9 mouse cellular contexts compared by ENCODE assay signal in genomic region chr2:93873449-93874226, GRCm38 (mm10). TPM values are rescaled to one million over a fixed set of nuclear protein-coding genes. Genes with fewer than 3 reads are reported as not detected.
A peak's percentile ranks its signal among the peaks of the same experiment; 100 is the strongest.
DNase-seq lines count a peak whose midpoint lies in the region; ATAC-seq and TF ChIP-seq lines count a peak whose summit lies in the region.
"Had no signal": no experiment of that assay in that cellular context is flagged by ENCODE, and none has a peak within 500 bp of the region (broad histone marks: within the 10 kb centered on the region; RNA-seq: fewer than 3 reads in every experiment).

No protein-coding gene starts in this region.

- H3K9ac ChIP-seq in CH12.LX (ENCODE audit: insufficient read depth, low read depth) = no peak overlapping the region
- H3K9ac ChIP-seq in forebrain, embryonic 13.5 days = no peak overlapping the region
- H3K9ac ChIP-seq in midbrain, embryonic 11.5 days (ENCODE audit: low read length) = no peak overlapping the region

- TF ChIP-seq CTCF in CH12.LX (conservative IDR thresholded peaks at IDR 0.05 in 1 of 2, IDR thresholded peaks at IDR 0.05 in 1 of 2; ENCODE audit: low read depth in 2 of 2, low read length in 2 of 2) (no peak), E14TG2a.4 (conservative IDR thresholded peaks at IDR 0.05; ENCODE audit: low read length) (no peak)

- no peak for TF ChIP-seq EP300 in CH12.LX (IDR thresholded peaks at IDR 0.05; ENCODE audit: low read length)

- H3K4me2 ChIP-seq in CH12.LX (ENCODE audit: insufficient read depth, low read depth, poor library complexity, severe bottlenecking) = peak overlapping the region; percentile 18
- H3K4me2 ChIP-seq in forebrain, embryonic 13.5 days = no peak overlapping the region
- no peak overlapping the region for H3K4me2 ChIP-seq in midbrain, embryonic 11.5 days

- TF ChIP-seq POLR2A in CH12.LX (IDR thresholded peaks at IDR 0.05; ENCODE audit: low read depth, low read length) = no peak

- H3K36me3 ChIP-seq in CH12.LX (replicated peaks in 1 of 2; ENCODE audit: control insufficient read depth in 1 of 2, insufficient read depth in 1 of 2, low read length in 1 of 2) (no peaks in the 10 kb centered on the region), E14TG2a.4 (ENCODE audit: insufficient read depth, low read length) (no peaks in the 10 kb centered on the region)
- no peaks in the 10 kb centered on the region for H3K36me3 ChIP-seq in forebrain, embryonic 13.5 days (ENCODE audit: poor library complexity, severe bottlenecking)
- H3K36me3 ChIP-seq in midbrain, embryonic 11.5 days (ENCODE audit: control insufficient read depth, insufficient read depth, low read length) = no peaks in the 10 kb centered on the region

- no peaks in the 10 kb centered on the region for H3K79me2 ChIP-seq in CH12.LX (replicated peaks; ENCODE audit: control insufficient read depth, extremely low read depth, insufficient read depth, poor library complexity, severe bottlenecking)

- no peaks in the 10 kb centered on the region for H3K9me3 ChIP-seq in CH12.LX (replicated peaks; ENCODE audit: low read length)
- no peaks in the 10 kb centered on the region for H3K9me3 ChIP-seq in E14TG2a.4 (ENCODE audit: low read length)
- no peaks in the 10 kb centered on the region for H3K9me3 ChIP-seq in forebrain, embryonic 13.5 days (replicated peaks)
- no peaks in the 10 kb centered on the region for H3K9me3 ChIP-seq in midbrain, embryonic 11.5 days (ENCODE audit: control insufficient read depth, low read length)

- H3K4me1 ChIP-seq in CH12.LX (ENCODE audit: control insufficient read depth in 1 of 2, insufficient read depth in 2 of 2) = peaks cover 21 to 22% of the 10 kb centered on the region in 2 experiments
- peaks cover 82% of the 10 kb centered on the region for H3K4me1 ChIP-seq in E14TG2a.4 (replicated peaks; ENCODE audit: low read depth, low read length)
- H3K4me1 ChIP-seq in forebrain, embryonic 13.5 days = peaks cover 33% of the 10 kb centered on the region
- H3K4me1 ChIP-seq in midbrain, embryonic 11.5 days (ENCODE audit: control insufficient read depth, insufficient read depth, low read length) = no peaks in the 10 kb centered on the region

- no peak overlapping the region for H3K27ac ChIP-seq in CH12.LX (ENCODE audit: insufficient read depth, low read depth)
- peak overlapping the region; percentile 12; the same call in 1 of the 2 replicates for H3K27ac ChIP-seq in forebrain, embryonic 13.5 days
- no peak overlapping the region; the same call in 1 of the 2 replicates for H3K27ac ChIP-seq in midbrain, embryonic 11.5 days (ENCODE audit: low read depth, low read length)
- H3K27ac ChIP-seq: macrophage had no signal

- 27% methylated on average over 12 of the region's 12 CpGs for WGBS in forebrain, embryonic 13.5 days
- 19% methylated on average over 12 of the region's 12 CpGs for WGBS in midbrain, embryonic 11.5 days

- dilution Hi-C loops in CH12.LX (cut with MboI; ENCODE audit: extremely low pct_ligation_motif_present, extremely low pct_unique_long_range_greater_than_20kb, low sequenced_read_pairs) = no loop called here

- peak; percentile 66 for DNase-seq in CH12.LX (ENCODE audit: extremely low read depth)
- DNase-seq in midbrain, embryonic 11.5 days (ENCODE audit: low spot score, missing footprints) = no peak
- DNase-seq in frontal cortex, postnatal 14 days (ENCODE audit: low spot score in 2 of 2) = no peak
- DNase-seq in layer of hippocampus, adult 11-12 months (ENCODE audit: low spot score) = no peak
- no peak for DNase-seq in natural killer cell, adult 2 months (ENCODE audit: low spot score in 2 of 2)

- peak; percentile 29 for ATAC-seq in forebrain, embryonic 13.5 days
- peak; percentile 33; the same call in 1 of the 2 replicates for ATAC-seq in midbrain, embryonic 11.5 days (ENCODE audit: low FRiP score)

- in situ Hi-C loops in CH12.LX (cut with MboI; ENCODE audit: low pct_ligation_motif_present, low pct_unique_long_range_greater_than_20kb, low sequenced_read_pairs) = loop anchor here (25.0 kb wide), 1 partner anchor 414 kb away; no protein-coding TSS in a partner anchor

- no peak for TF ChIP-seq RAD21 in CH12.LX (IDR thresholded peaks at IDR 0.05; ENCODE audit: low read depth, low read length)

- H3K4me3 ChIP-seq in CH12.LX (replicated peaks in 1 of 3; ENCODE audit: low read depth in 2 of 3, low read length in 2 of 3, poor library complexity in 1 of 3) = no peak overlapping the region
- peak overlapping the region; percentile 43; the same call in 1 of the 2 replicates for H3K4me3 ChIP-seq in E14TG2a.4 (replicated peaks; ENCODE audit: low read length)
- H3K4me3 ChIP-seq in forebrain, embryonic 13.5 days = no peak overlapping the region
- H3K4me3 ChIP-seq in midbrain, embryonic 11.5 days (ENCODE audit: low read depth, low read length) = no peak overlapping the region

- H3K27me3 ChIP-seq in CH12.LX (replicated peaks) = no peaks in the 10 kb centered on the region
- H3K27me3 ChIP-seq in E14TG2a.4 (ENCODE audit: insufficient read depth, low read length) = no peaks in the 10 kb centered on the region
- 0 out of 2 replicates have a peak, but pooled peaks cover under 1% of the 10 kb centered on the region for H3K27me3 ChIP-seq in forebrain, embryonic 13.5 days
- H3K27me3 ChIP-seq in midbrain, embryonic 11.5 days (ENCODE audit: control insufficient read depth, insufficient read depth, low read length) = no peaks in the 10 kb centered on the region

TF ChIP-seq in CH12.LX, 34 proteins besides CTCF, POLR2A, EP300 and RAD21 (continues in another document):
- peak; percentile 37; the same call in 1 of the 2 replicates for TF ChIP-seq MAZ (IDR thresholded peaks at IDR 0.05; ENCODE audit: low read depth, low read length)
- no peak for TF ChIP-seq E2F4 (IDR thresholded peaks at IDR 0.05; ENCODE audit: insufficient replicate concordance, low read depth, low read length)
- TF ChIP-seq POLR2AphosphoS2 (IDR thresholded peaks at IDR 0.05; ENCODE audit: low read depth, low read length) = no peak
- no peak for TF ChIP-seq ETS1 (conservative IDR thresholded peaks at IDR 0.05; ENCODE audit: low read depth, low read length)
- 0 out of 2 replicates have a peak, but pooled peaks have one; percentile 23 for TF ChIP-seq IRF4 (IDR thresholded peaks at IDR 0.05; ENCODE audit: low read depth, low read length)
- TF ChIP-seq UBTF (IDR thresholded peaks at IDR 0.05; ENCODE audit: low read depth, low read length) = no peak
- no peak for TF ChIP-seq RCOR1 (conservative IDR thresholded peaks at IDR 0.05; ENCODE audit: low read depth, low read length)
- TF ChIP-seq ZKSCAN1 (IDR thresholded peaks at IDR 0.05; ENCODE audit: borderline replicate concordance, low read depth, low read length) = no peak
- no peak for TF ChIP-seq PAX5 (IDR thresholded peaks at IDR 0.05; ENCODE audit: low read length)
- no peak for TF ChIP-seq ZC3H11A (IDR thresholded peaks at IDR 0.05; ENCODE audit: low read depth, low read length)
- TF ChIP-seq MAX (IDR thresholded peaks at IDR 0.05; ENCODE audit: low read length) = no peak
- TF ChIP-seq SMC3 (IDR thresholded peaks at IDR 0.05; ENCODE audit: low read depth, low read length) = no peak
- no peak for TF ChIP-seq JUND (conservative IDR thresholded peaks at IDR 0.05; ENCODE audit: low read depth, low read length)
- TF ChIP-seq ZMIZ1 (IDR thresholded peaks at IDR 0.05; ENCODE audit: low read depth, low read length) = no peak
- TF ChIP-seq TCF12 (IDR thresholded peaks at IDR 0.05; ENCODE audit: low read depth, low read length) = no peak
- no peak for TF ChIP-seq GABPA (IDR thresholded peaks at IDR 0.05; ENCODE audit: insufficient replicate concordance, low read depth, low read length)
- no peak for TF ChIP-seq SIN3A (IDR thresholded peaks at IDR 0.05; ENCODE audit: low read length)
- TF ChIP-seq ELF1 (IDR thresholded peaks at IDR 0.05; ENCODE audit: low read depth, low read length) = no peak
- no peak for TF ChIP-seq CHD1 (IDR thresholded peaks at IDR 0.05; ENCODE audit: low read depth, low read length)
- no peak for TF ChIP-seq MYC (IDR thresholded peaks at IDR 0.05; ENCODE audit: low read depth, low read length)
- no peak for TF ChIP-seq MAFK (IDR thresholded peaks at IDR 0.05; ENCODE audit: insufficient replicate concordance, low read length)
- TF ChIP-seq JUN (IDR thresholded peaks at IDR 0.05; ENCODE audit: insufficient read depth, low read depth, low read length) = no peak
- TF ChIP-seq TBP (conservative IDR thresholded peaks at IDR 0.05; ENCODE audit: low read depth, low read length) = no peak
- TF ChIP-seq ZNF384 (IDR thresholded peaks at IDR 0.05; ENCODE audit: low read depth, low read length) = no peak
- TF ChIP-seq BHLHE40 (IDR thresholded peaks at IDR 0.05; ENCODE audit: low read depth, low read length) = 0 out of 2 replicates have a peak, but pooled peaks have one; percentile 26
- TF ChIP-seq NELFE (IDR thresholded peaks at IDR 0.05; ENCODE audit: low read depth, low read length) = no peak
- TF ChIP-seq CHD2 (IDR thresholded peaks at IDR 0.05; ENCODE audit: low read length) = peak; percentile 64; the same call in 1 of the 2 replicates
- no peak for TF ChIP-seq MEF2A (IDR thresholded peaks at IDR 0.05; ENCODE audit: borderline replicate concordance, low read depth, low read length)
- no peak for TF ChIP-seq MXI1 (IDR thresholded peaks at IDR 0.05; ENCODE audit: low read depth, low read length)

RNA-seq across cellular contexts. Expression of gene Accsl, which starts 4.7 kb away (rescaled TPM):
- 0.30 TPM in 1 of 2 replicates, not detected in the other for total RNA-seq in CH12.LX (2012; rRNA removed)
- total RNA-seq in CH12.LX (2014; rRNA removed) = not detected in 2 replicates
- 0.63 TPM in 1 of 2 replicates, not detected in the other for polyA plus RNA-seq in CH12.LX (2012; ENCODE audit: insufficient read length, low read depth)
- 0.28 and 0.98 TPM in 2 replicates for polyA plus RNA-seq in forebrain, embryonic 13.5 days (2015; fragmentation: Nextera tagmentation; extraction: Ambion mirVana)
- 0.20 TPM in 1 of 2 replicates, not detected in the other for polyA plus RNA-seq in midbrain, embryonic 11.5 days (2014; fragmentation: Nextera tagmentation; extraction: Ambion mirVana)
- total RNA-seq: heart, postnatal 25 days had no signal
- polyA plus RNA-seq: macrophage had no signal

RNA-seq across cellular contexts. Expression of gene Accs, which starts 23.9 kb away (rescaled TPM):
- 4.2 and 6.7 TPM in 2 replicates for total RNA-seq in CH12.LX (2012; rRNA removed)
- 6.0 and 6.2 TPM in 2 replicates for total RNA-seq in CH12.LX (2014; rRNA removed)
- polyA plus RNA-seq in CH12.LX (2012; ENCODE audit: insufficient read length, low read depth) = 5.7 TPM in 2 replicates
- polyA plus RNA-seq in forebrain, embryonic 13.5 days (2015; fragmentation: Nextera tagmentation; extraction: Ambion mirVana) = 8.1 and 10.1 TPM in 2 replicates
- polyA plus RNA-seq in midbrain, embryonic 11.5 days (2014; fragmentation: Nextera tagmentation; extraction: Ambion mirVana) = 5.8 and 7.5 TPM in 2 replicates

RNA-seq across cellular contexts. Expression of gene Ext2, which starts 51.3 kb away (rescaled TPM):
- 21.7 and 26.9 TPM in 2 replicates for total RNA-seq in CH12.LX (2012; rRNA removed)
- total RNA-seq in CH12.LX (2014; rRNA removed) = 18.7 and 20.2 TPM in 2 replicates
- polyA plus RNA-seq in CH12.LX (2012; ENCODE audit: insufficient read length, low read depth) = 30.4 and 33.1 TPM in 2 replicates
- 50.6 and 57.6 TPM in 2 replicates for polyA plus RNA-seq in forebrain, embryonic 13.5 days (2015; fragmentation: Nextera tagmentation; extraction: Ambion mirVana)
- 63.8 and 68.2 TPM in 2 replicates for polyA plus RNA-seq in midbrain, embryonic 11.5 days (2014; fragmentation: Nextera tagmentation; extraction: Ambion mirVana)
